Mouse (Mus musculus): ENCODE data around the gene Rangap1.
"Not testable (repeated sequence)": the region's sequence is repeated elsewhere in the genome, so short reads cannot be mapped to it uniquely, and the experiment has no call there.

Rangap1 gene

GRCm38 (mm10) chr15:81744992-81745600 lies at the start of gene Rangap1, which contains the start of gene Zc3h7b:
Gene Rangap1, minus strand, starts transcription at chr15:81745530.
Gene Zc3h7b, plus strand, starts transcription at chr15:81745057.
- DNase-seq, result peak; percentile 91

- DNase-seq, result no peak
Observed at GRCm38 (mm10) chr15:81792444-81792843, 47.1 kb upstream of the Rangap1 start.

GRCm38 (mm10) chr15:81787525-81787924 lies 42.2 kb upstream of the Rangap1 start:
- no peak for DNase-seq

GRCm38 (mm10) chr15:81785701-81786100 lies 40.4 kb upstream of the Rangap1 start:
- DNase-seq, result no peak

- peak; percentile 35 for DNase-seq
Observed at GRCm38 (mm10) chr15:81784762-81785161, 39.4 kb upstream of the Rangap1 start.

GRCm38 (mm10) chr15:81781816-81782215 lies 36.5 kb upstream of the Rangap1 start:
- no peak for DNase-seq

GRCm38 (mm10) chr15:81776631-81777422 lies 31.5 kb upstream of the Rangap1 start:
- DNase-seq, result no peak

GRCm38 (mm10) chr15:81774505-81775171 lies 29.3 kb upstream of the Rangap1 start:
- DNase-seq, result no peak

GRCm38 (mm10) chr15:81772431-81773120 lies 27.2 kb upstream of the Rangap1 start:
- peak; percentile 43 for DNase-seq

GRCm38 (mm10) chr15:81769037-81769436 lies 23.7 kb upstream of the Rangap1 start:
- peak; percentile 41 for DNase-seq

- no peak for DNase-seq
Observed at GRCm38 (mm10) chr15:81766439-81766838, 21.1 kb upstream of the Rangap1 start.

GRCm38 (mm10) chr15:81765651-81766050 lies 20.3 kb upstream of the Rangap1 start:
- no peak for DNase-seq

GRCm38 (mm10) chr15:81764573-81764972 lies 19.2 kb upstream of the Rangap1 start:
- no peak for DNase-seq

GRCm38 (mm10) chr15:81761959-81762358 lies 16.6 kb upstream of the Rangap1 start:
- no peak for DNase-seq

GRCm38 (mm10) chr15:81761381-81761780 lies 16.1 kb upstream of the Rangap1 start:
- peak; percentile 39 for DNase-seq

- DNase-seq, result no peak
Observed at GRCm38 (mm10) chr15:81760361-81761079, 15.2 kb upstream of the Rangap1 start.

GRCm38 (mm10) chr15:81759542-81759941 lies 14.2 kb upstream of the Rangap1 start:
- DNase-seq, result no peak

- no peak for DNase-seq
Observed at GRCm38 (mm10) chr15:81758701-81759100, 13.4 kb upstream of the Rangap1 start.

- no peak for DNase-seq
Observed at GRCm38 (mm10) chr15:81753669-81754068, 8.3 kb upstream of the Rangap1 start.

GRCm38 (mm10) chr15:81749742-81750141 lies 4.4 kb upstream of the Rangap1 start:
- DNase-seq, result peak; percentile 42

GRCm38 (mm10) chr15:81745601-81746114 lies 328 bp upstream of the Rangap1 start:
- peak; percentile 86 for DNase-seq

- DNase-seq, result not testable (repeated sequence)
Observed at GRCm38 (mm10) chr15:81742368-81742767, 3.0 kb downstream of the Rangap1 start.

All from embryo, embryonic 11 days (tissue).